Mouse (Mus musculus) right cerebral cortex, postnatal 36 days (tissue): Measurements from ENCODE around the gene Gcgr.

Experiments used
- DNase-seq, 2 experiments: peaks; one replicate each; pipeline ENCODE4 v3.0.0; 2022; ENCODE audit warnings: low spot score in 2 of 2, mixed read lengths in 1 of 2

Gene Gcgr

GRCm38 (mm10) chr11:120588531-120588930 is 58.0 kb downstream of the Gcgr start:
- no peak for DNase-seq
